Mouse (Mus musculus): ENCODE data around the gene Nkiras1.

DNA sequence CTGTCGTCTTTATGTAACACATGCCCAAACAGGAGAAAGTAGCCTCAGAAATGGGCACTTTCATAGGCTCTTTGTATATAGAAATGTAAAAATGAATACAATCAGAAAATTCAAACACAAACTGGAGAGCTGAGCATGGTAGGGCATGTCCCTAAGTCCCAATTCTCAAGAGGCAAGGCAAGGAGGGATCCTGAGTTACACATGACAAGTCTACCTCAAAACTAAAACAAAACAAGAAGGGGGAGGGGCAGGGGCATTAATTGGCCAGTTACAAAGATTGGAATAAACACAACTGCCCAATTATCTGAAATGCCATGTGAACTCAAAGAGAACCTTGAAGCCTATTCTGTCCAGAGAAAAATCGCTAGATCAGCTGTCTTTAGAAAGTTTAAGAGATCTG lies 37.9 kb upstream of the Nkiras1 start:
- no peak for TF ChIP-seq CTCF (IDR thresholded peaks at IDR 0.05; ENCODE audit: borderline replicate concordance, insufficient read depth, low read depth, low read length)
- TF ChIP-seq POLR2A (IDR thresholded peaks at IDR 0.05; ENCODE audit: borderline replicate concordance, insufficient read depth, low read length): no peak

All from cerebellum, adult 2 months (tissue).